Mouse (Mus musculus) neural tube, embryonic 11.5 days (tissue): ENCODE results near the gene Slc28a3. TPM values are rescaled to one million over a fixed set of nuclear protein-coding genes. Genes with fewer than 3 reads are reported as not detected.

ENCODE experiments used
- ATAC-seq: fragments of 200-750 bp; cut with Nextera tagmentation; 2 replicates; pipeline ENCODE4 v1.8.0; 2017; ENCODE audit warnings: moderate number of reproducible peaks, mild to moderate bottlenecking, moderate TSS enrichment, moderate library complexity; ENCODE audit not compliant: insufficient read depth, low FRiP score, low TSS enrichment
- DNase-seq: peaks from one replicate; pipeline ENCODE4 v3.0.0-alpha.2; 2015; ENCODE audit warnings: low spot score
- H3K27ac ChIP-seq: fragments of 300-500 bp; sonication (generic); 2 replicates; pipeline ENCODE4 v1.5.1; 2014; ENCODE audit warnings: low read depth, mild to moderate bottlenecking, low read length
- H3K27me3 ChIP-seq: fragments of 300-500 bp; sonication (generic); 2 replicates; pipeline ENCODE4 v1.6.1; 2014; ENCODE audit warnings: mild to moderate bottlenecking, low read length, mixed read lengths; ENCODE audit not compliant: control insufficient read depth, insufficient read depth
- H3K36me3 ChIP-seq: fragments of 300-500 bp; sonication (generic); 2 replicates; pipeline ENCODE4 v1.6.1; 2014; ENCODE audit warnings: mild to moderate bottlenecking, low read length, moderate library complexity, mixed read lengths; ENCODE audit not compliant: control insufficient read depth, insufficient read depth
- H3K4me1 ChIP-seq: fragments of 300-500 bp; sonication (generic); 2 replicates; pipeline ENCODE4 v1.6.1; 2014; ENCODE audit warnings: low read length, mixed read lengths; ENCODE audit not compliant: control insufficient read depth, insufficient read depth
- H3K4me2 ChIP-seq: fragments of 300-500 bp; sonication (generic); 2 replicates; pipeline ENCODE4 v1.6.1; 2014; ENCODE audit warnings: low read depth, mild to moderate bottlenecking, moderate library complexity
- H3K4me3 ChIP-seq: fragments of 300-500 bp; sonication (generic); 2 replicates; pipeline ENCODE4 v1.5.1; 2014; ENCODE audit warnings: low read depth, low read length
- H3K9ac ChIP-seq: fragments of 300-500 bp; sonication (generic); 2 replicates; pipeline ENCODE4 v1.6.1; 2014; ENCODE audit warnings: mild to moderate bottlenecking, low read length
- H3K9me3 ChIP-seq: fragments of 300-500 bp; sonication (generic); 2 replicates; pipeline ENCODE4 v1.6.1; 2016; ENCODE audit warnings: low read length; ENCODE audit not compliant: control insufficient read depth
- WGBS: fragments of 180-500 bp; shearing (Covaris S2); extraction: QIAGEN DNeasy Blood & Tissue Kit; methylation state at CpG from one replicate; pipeline ENCODE4 v1.1.7; 2014; 5-methylcytosine and 5-hydroxymethylcytosine counted together
- polyA plus RNA-seq: library from polyadenylated mRNA; unstranded; fragments of >200 nt; fragmentation: Nextera tagmentation; extraction: Ambion mirVana; gene quantifications from 2 replicates; pipeline ENCODE4 v1.2.1, GENCODE M21; 2014

Slc28a3 gene
- polyA plus RNA-seq, 1 experiment from 2014 or later, result not detected

GRCm38 (mm10) chr13:58589517-58589858, 21.2 kb downstream of the Slc28a3 start:
- H3K27ac ChIP-seq, result no peak overlapping the region
- H3K27me3 ChIP-seq, result no peaks in the 10 kb centered on the region

GRCm38 (mm10) chr13:58588655-58589516, 21.8 kb downstream of the Slc28a3 start:
- no peaks in the 10 kb centered on the region for H3K4me1 ChIP-seq
- no peak overlapping the region for H3K4me3 ChIP-seq
- 60% methylated on average over 15 of the region's 15 CpGs for whole genome bisulfite sequencing
- no peak overlapping the region for H3K27ac ChIP-seq
- H3K36me3 ChIP-seq, result no peaks in the 10 kb centered on the region
- H3K27me3 ChIP-seq, result no peaks in the 10 kb centered on the region
- DNase-seq, result no peak
- ATAC-seq, result no peak
- H3K9me3 ChIP-seq, result no peaks in the 10 kb centered on the region
- peak overlapping the region; percentile 13; the same call in 1 of the 2 replicates for H3K4me2 ChIP-seq
- H3K9ac ChIP-seq, result no peak overlapping the region

More at GRCm38 (mm10) chr13:58589517-58589858, 21.2 kb downstream of the Slc28a3 start:
- no peaks in the 10 kb centered on the region for H3K36me3 ChIP-seq
- no peak overlapping the region for H3K9ac ChIP-seq
- ATAC-seq (no peak), DNase-seq (peak; percentile 89)
- no peak overlapping the region for H3K4me3 ChIP-seq
- H3K4me1 ChIP-seq, result no peaks in the 10 kb centered on the region
- peak overlapping the region; percentile 13; the same call in 1 of the 2 replicates for H3K4me2 ChIP-seq
- WGBS, result 5% methylated on average over 9 of the region's 9 CpGs
- no peaks in the 10 kb centered on the region for H3K9me3 ChIP-seq

- 83% methylated on average over 7 of the region's 7 CpGs for WGBS
- Histone ChIP-seq H3K4me3 (no peak overlapping the region), H3K36me3 (no peaks in the 10 kb centered on the region)
Observed at GRCm38 (mm10) chr13:58587962-58588361, 22.7 kb downstream of the Slc28a3 start.

GRCm38 (mm10) chr13:58566181-58566580, 44.5 kb downstream of the Slc28a3 start:
- Histone ChIP-seq H3K4me3 (no peak overlapping the region), H3K9me3 (no peaks in the 10 kb centered on the region), H3K9ac (no peak overlapping the region), H3K36me3 (no peaks in the 10 kb centered on the region), H3K4me2 (no peak overlapping the region), H3K27me3 (no peaks in the 10 kb centered on the region), H3K4me1 (no peaks in the 10 kb centered on the region), H3K27ac (no peak overlapping the region)
- WGBS, result 90% methylated on average over 9 of the region's 9 CpGs
- DNase-seq (no peak), ATAC-seq (no peak)

More at GRCm38 (mm10) chr13:58587962-58588361, 22.7 kb downstream of the Slc28a3 start:
- ATAC-seq, result no peak
- Histone ChIP-seq H3K4me2 (no peak overlapping the region), H3K27ac (no peak overlapping the region), H3K4me1 (no peaks in the 10 kb centered on the region), H3K27me3 (no peaks in the 10 kb centered on the region), H3K9me3 (no peaks in the 10 kb centered on the region), H3K9ac (0 out of 2 replicates have a peak overlapping the region, but pooled peaks have one; percentile 22)
- no peak for DNase-seq

- 82% methylated on average over 15 of the region's 15 CpGs for WGBS
- no peaks in the 10 kb centered on the region for H3K27me3 ChIP-seq
- H3K4me3 ChIP-seq, result no peak overlapping the region
- no peak for DNase-seq
- no peak for ATAC-seq
- no peak overlapping the region for H3K9ac ChIP-seq
- H3K4me1 ChIP-seq, result no peaks in the 10 kb centered on the region
- H3K4me2 ChIP-seq, result no peak overlapping the region
- no peaks in the 10 kb centered on the region for H3K9me3 ChIP-seq
- no peak overlapping the region for H3K27ac ChIP-seq
- H3K36me3 ChIP-seq, result no peaks in the 10 kb centered on the region
Observed at GRCm38 (mm10) chr13:58560497-58561138, 50.1 kb downstream of the Slc28a3 start.

GRCm38 (mm10) chr13:58558216-58558615, 52.5 kb downstream of the Slc28a3 start:
- H3K27ac ChIP-seq, result no peak overlapping the region
- no peak overlapping the region for H3K4me3 ChIP-seq
- no peaks in the 10 kb centered on the region for H3K4me1 ChIP-seq
- ATAC-seq (no peak), DNase-seq (no peak)
- H3K36me3 ChIP-seq, result no peaks in the 10 kb centered on the region
- H3K9me3 ChIP-seq, result no peaks in the 10 kb centered on the region
- 88% methylated on average over 12 of the region's 12 CpGs for WGBS
- no peaks in the 10 kb centered on the region for H3K27me3 ChIP-seq
- H3K9ac ChIP-seq, result no peak overlapping the region
- H3K4me2 ChIP-seq, result no peak overlapping the region

GRCm38 (mm10) chr13:58556018-58556417, 54.7 kb downstream of the Slc28a3 start:
- peak; percentile 28 for DNase-seq
- no peak overlapping the region for H3K4me3 ChIP-seq

GRCm38 (mm10) chr13:58555561-58555960, 55.1 kb downstream of the Slc28a3 start:
- H3K36me3 ChIP-seq, result no peaks in the 10 kb centered on the region
- 60% methylated on average over 5 of the region's 5 CpGs for WGBS
- H3K27ac ChIP-seq, result no peak overlapping the region
- DNase-seq (no peak), ATAC-seq (no peak)
- no peaks in the 10 kb centered on the region for H3K4me1 ChIP-seq
- no peak overlapping the region for H3K4me3 ChIP-seq
- no peaks in the 10 kb centered on the region for H3K9me3 ChIP-seq
- no peak overlapping the region for H3K9ac ChIP-seq
- H3K27me3 ChIP-seq, result no peaks in the 10 kb centered on the region
- H3K4me2 ChIP-seq, result no peak overlapping the region

More at GRCm38 (mm10) chr13:58556018-58556417, 54.7 kb downstream of the Slc28a3 start:
- H3K36me3 ChIP-seq, result no peaks in the 10 kb centered on the region
- no peak overlapping the region for H3K4me2 ChIP-seq
- H3K27ac ChIP-seq, result no peak overlapping the region
- no peak for ATAC-seq
- H3K27me3 ChIP-seq, result no peaks in the 10 kb centered on the region
- no peaks in the 10 kb centered on the region for H3K4me1 ChIP-seq
- 70% methylated on average over 1 of the region's 1 CpGs for WGBS
- H3K9me3 ChIP-seq, result no peaks in the 10 kb centered on the region
- H3K9ac ChIP-seq, result no peak overlapping the region
